Mouse (Mus musculus): ENCODE data around the gene Mansc1. TPM values are rescaled to one million over a fixed set of nuclear protein-coding genes. Genes with fewer than 3 reads are reported as not detected.

The Mansc1 gene
- total and polyA plus RNA-seq, 2 experiments from 2014 or later = 2.2 to 3.8 TPM

DNA sequence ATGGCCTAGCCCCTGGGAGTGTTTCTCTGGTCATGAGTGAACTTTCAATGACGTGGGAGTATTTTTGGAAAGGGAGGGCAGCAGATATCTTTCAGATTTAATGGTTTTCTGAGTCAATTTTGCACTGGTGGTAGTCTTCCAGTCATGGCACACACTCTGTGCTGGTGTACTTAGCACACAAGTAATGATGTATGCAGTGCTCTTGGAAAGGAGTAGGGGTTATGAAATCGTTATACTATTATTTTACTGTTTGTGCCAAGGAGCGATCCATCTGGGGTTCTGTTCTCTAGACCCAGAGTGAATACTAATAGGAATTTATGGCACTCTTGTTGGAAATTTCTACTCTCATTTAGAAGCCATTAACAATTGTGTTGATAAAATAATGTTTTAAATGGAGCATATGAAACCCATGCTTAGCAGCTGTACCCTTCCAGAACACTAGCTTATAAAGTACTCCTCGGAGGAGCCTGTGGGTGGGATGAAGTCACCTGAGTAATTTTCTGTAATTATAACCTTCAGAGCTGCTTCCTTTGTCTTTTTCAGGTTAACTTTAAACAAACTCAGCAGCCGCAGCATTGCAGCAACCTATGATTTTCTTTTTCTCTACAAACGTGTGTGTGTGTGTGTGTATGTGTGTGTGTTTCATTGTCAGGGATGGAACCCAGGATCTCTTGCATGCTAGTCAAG is 37.0 kb upstream of the Mansc1 start:
- 0 out of 2 replicates have a peak, but pooled peaks cover 3% of the 10 kb centered on the region for H3K4me1 ChIP-seq (ENCODE audit: insufficient read depth, low read length)
- no peak for ATAC-seq

DNA sequence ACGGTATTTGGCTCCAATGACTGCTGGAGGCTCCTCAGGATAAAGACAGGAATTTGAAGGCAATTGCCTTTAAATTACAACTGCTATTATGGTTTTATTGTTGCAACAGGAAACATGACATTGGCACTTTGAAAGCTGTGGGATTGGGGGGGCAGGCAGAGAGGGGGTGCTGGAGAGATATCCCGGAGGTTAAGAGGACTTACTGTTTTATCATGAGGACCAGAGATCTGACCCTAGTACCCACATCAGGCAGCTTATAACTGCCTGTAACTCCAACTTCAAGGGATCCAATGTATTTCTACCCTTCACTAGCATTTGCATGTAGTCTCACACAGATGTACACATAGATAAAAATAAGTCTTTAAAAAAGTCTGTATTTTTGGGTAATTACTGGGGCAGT is 36.2 kb upstream of the Mansc1 start:
- H3K27ac ChIP-seq = no peak overlapping the region
- ATAC-seq (no peak), DNase-seq (ENCODE audit: low spot score) (no peak)
- no peaks in the 10 kb centered on the region for H3K27me3 ChIP-seq (ENCODE audit: insufficient read depth, low read length)
- no peak overlapping the region for H3K9ac ChIP-seq (replicated peaks; ENCODE audit: low read length)
- H3K4me2 ChIP-seq (ENCODE audit: low read depth, low read length) = no peak overlapping the region
- 82% methylated on average over 2 of the region's 2 CpGs for WGBS
- no peak for TF ChIP-seq CTCF (IDR thresholded peaks at IDR 0.05; ENCODE audit: low read depth)
- H3K4me3 ChIP-seq (ENCODE audit: low read length) = no peak overlapping the region
- no peaks in the 10 kb centered on the region for H3K36me3 ChIP-seq (ENCODE audit: insufficient read depth, low read length)
- no peaks in the 10 kb centered on the region for H3K9me3 ChIP-seq (ENCODE audit: low read length)
- H3K4me1 ChIP-seq (ENCODE audit: insufficient read depth, low read length) = 0 out of 2 replicates have a peak, but pooled peaks cover 3% of the 10 kb centered on the region

More for the DNA sequence above, 37.0 kb upstream of the Mansc1 start:
- Histone ChIP-seq H3K27me3 (ENCODE audit: insufficient read depth, low read length) (no peaks in the 10 kb centered on the region), H3K4me3 (ENCODE audit: low read length) (no peak overlapping the region), H3K4me2 (ENCODE audit: low read depth, low read length) (no peak overlapping the region), H3K9me3 (ENCODE audit: low read length) (no peaks in the 10 kb centered on the region), H3K36me3 (ENCODE audit: insufficient read depth, low read length) (no peaks in the 10 kb centered on the region), H3K9ac (replicated peaks; ENCODE audit: low read length) (no peak overlapping the region), H3K27ac (no peak overlapping the region)
- TF ChIP-seq CTCF (IDR thresholded peaks at IDR 0.05; ENCODE audit: low read depth) = no peak
- DNase-seq (ENCODE audit: low spot score) = no peak
- WGBS = 70% methylated on average over 6 of the region's 6 CpGs

DNA sequence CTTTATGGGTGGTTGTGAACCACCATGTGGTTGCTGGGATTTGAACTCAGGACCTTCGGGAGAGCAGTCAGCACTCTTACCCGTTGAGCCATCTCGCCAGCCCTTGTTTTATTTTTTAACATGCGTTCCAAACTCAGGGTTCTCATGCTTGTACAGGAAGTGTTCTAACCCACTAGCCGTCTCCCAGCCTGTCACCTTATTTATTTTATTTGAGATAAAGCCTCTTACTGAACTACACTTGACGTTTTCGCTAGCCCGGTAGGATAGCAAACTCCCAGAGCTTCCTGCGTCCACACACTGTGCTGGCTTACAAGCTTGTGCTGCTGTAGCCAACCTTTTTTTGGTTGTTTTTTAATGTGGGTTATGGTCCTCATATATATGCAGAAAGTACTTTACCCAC is 33.5 kb upstream of the Mansc1 start:
- Histone ChIP-seq H3K27ac (no peak overlapping the region), H3K4me1 (ENCODE audit: insufficient read depth, low read length) (no peaks in the 10 kb centered on the region), H3K4me3 (ENCODE audit: low read length) (no peak overlapping the region), H3K9me3 (ENCODE audit: low read length) (no peaks in the 10 kb centered on the region), H3K27me3 (ENCODE audit: insufficient read depth, low read length) (no peaks in the 10 kb centered on the region), H3K9ac (replicated peaks; ENCODE audit: low read length) (no peak overlapping the region), H3K4me2 (ENCODE audit: low read depth, low read length) (no peak overlapping the region), H3K36me3 (ENCODE audit: insufficient read depth, low read length) (no peaks in the 10 kb centered on the region)
- WGBS = 87% methylated on average over 9 of the region's 9 CpGs
- DNase-seq (ENCODE audit: low spot score) (no peak), ATAC-seq (no peak)
- no peak for TF ChIP-seq CTCF (IDR thresholded peaks at IDR 0.05; ENCODE audit: low read depth)

DNA sequence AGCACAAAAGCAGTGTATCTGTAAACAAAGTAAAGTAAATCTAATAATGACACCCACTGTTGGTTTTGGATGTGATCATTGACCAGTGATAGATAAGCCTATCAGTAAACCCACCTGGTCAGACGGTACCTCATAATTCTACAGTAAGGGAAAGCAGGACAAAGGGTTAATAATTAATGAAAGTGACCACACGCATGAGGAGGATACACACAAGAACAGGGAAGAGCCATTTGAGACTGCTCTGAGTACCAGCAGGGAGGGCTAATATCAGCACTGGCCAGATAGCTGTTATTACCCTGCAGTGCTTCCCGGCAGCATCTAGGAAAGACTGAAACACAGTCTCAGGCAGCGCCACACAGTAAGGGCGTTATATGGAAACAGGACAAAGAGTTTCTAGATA is 32.3 kb upstream of the Mansc1 start:
- no peak overlapping the region for H3K27ac ChIP-seq
- no peak overlapping the region for H3K4me3 ChIP-seq (ENCODE audit: low read length)
- no peak overlapping the region for H3K4me2 ChIP-seq (ENCODE audit: low read depth, low read length)
- H3K4me1 ChIP-seq (ENCODE audit: insufficient read depth, low read length) = no peaks in the 10 kb centered on the region
- H3K9ac ChIP-seq (replicated peaks; ENCODE audit: low read length) = no peak overlapping the region
- H3K9me3 ChIP-seq (ENCODE audit: low read length) = no peaks in the 10 kb centered on the region
- H3K27me3 ChIP-seq (ENCODE audit: insufficient read depth, low read length) = no peaks in the 10 kb centered on the region
- DNase-seq (ENCODE audit: low spot score) = no peak
- H3K36me3 ChIP-seq (ENCODE audit: insufficient read depth, low read length) = no peaks in the 10 kb centered on the region
- no peak for TF ChIP-seq CTCF (IDR thresholded peaks at IDR 0.05; ENCODE audit: low read depth)
- ATAC-seq = no peak
- 80% methylated on average over 5 of the region's 5 CpGs for WGBS

DNA sequence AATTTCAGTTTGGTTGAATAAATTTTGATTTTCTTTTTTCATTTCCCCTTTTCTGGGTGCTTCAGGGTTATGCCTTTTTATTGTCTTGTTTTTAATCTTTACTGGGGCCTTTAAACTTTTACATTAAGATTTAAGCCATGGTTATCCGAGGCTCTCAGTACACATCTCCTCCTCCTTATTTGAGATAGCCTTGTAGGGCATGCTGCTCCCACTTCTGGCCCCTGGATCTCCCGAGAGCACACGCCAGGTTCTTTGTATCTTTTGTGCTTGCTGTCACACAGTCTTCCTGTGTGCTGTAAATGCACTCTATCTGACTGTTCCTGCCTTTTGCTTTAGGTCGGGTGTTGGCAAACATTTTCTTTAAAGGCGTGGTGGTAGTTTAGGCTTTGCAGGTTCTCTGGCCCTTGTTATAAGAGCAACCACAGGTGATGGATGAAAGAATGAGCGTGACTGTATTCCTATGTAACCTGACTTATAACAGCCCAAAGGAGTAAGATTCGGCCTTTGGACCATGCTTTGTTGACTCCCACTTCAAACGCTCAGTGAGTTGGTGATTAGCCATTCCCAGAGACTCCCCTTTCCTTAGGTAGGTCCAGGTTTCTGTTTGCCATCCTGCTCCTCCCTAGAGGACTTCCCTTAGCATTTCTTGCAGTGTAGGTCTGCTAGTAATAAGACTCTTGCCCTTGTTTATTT is 28.6 kb upstream of the Mansc1 start:
- Histone ChIP-seq H3K9ac (replicated peaks; ENCODE audit: low read length) (no peak overlapping the region), H3K27me3 (ENCODE audit: insufficient read depth, low read length) (no peaks in the 10 kb centered on the region), H3K4me2 (ENCODE audit: low read depth, low read length) (no peak overlapping the region), H3K9me3 (ENCODE audit: low read length) (no peaks in the 10 kb centered on the region), H3K4me1 (ENCODE audit: insufficient read depth, low read length) (no peaks in the 10 kb centered on the region), H3K27ac (no peak overlapping the region), H3K4me3 (ENCODE audit: low read length) (no peak overlapping the region), H3K36me3 (ENCODE audit: insufficient read depth, low read length) (no peaks in the 10 kb centered on the region)
- TF ChIP-seq CTCF (IDR thresholded peaks at IDR 0.05; ENCODE audit: low read depth) = no peak
- no peak for DNase-seq (ENCODE audit: low spot score)
- no peak for ATAC-seq
- 81% methylated on average over 8 of the region's 8 CpGs for WGBS

DNA sequence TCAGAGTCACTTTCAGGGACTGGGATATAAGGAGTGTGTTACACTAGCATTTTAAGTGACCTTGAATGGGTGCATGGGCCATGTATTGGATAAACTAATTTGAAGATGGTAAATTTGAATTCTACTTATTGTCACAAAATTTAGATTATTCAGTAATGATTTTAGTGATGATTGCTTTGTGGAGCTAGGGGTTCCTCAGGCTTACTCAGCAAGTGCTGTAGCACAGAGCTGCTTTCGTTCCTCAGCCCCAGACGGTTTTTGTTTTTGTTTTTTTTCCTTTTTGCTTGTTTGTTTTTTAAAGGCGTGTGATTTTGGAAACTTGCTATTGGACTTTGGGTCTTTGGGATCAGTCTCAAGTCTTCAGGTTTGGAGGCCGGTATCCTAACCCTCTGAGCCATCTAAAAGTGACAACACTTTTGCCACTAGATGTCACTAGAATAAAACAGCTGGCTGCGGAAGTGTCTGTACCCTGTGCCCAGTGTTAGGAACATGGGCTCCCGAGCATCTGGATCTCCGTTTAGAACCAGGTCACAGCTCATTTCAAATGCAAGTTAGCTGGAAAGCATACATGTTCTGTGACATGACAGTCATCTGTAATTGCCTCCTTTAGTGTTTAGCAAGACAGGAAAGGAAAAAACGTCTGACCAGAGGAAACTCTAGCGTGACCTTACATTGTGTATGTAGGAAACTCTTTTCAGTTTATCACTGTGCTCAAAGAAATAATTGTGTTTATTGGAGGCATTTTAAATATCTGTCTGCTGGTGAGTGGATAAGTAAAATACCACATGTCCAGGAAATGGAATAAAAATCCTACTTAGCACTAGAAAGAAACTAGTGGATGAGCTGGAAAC is 27.0 kb upstream of the Mansc1 start:
- Histone ChIP-seq H3K4me2 (ENCODE audit: low read depth, low read length) (no peak overlapping the region), H3K36me3 (ENCODE audit: insufficient read depth, low read length) (no peaks in the 10 kb centered on the region), H3K27ac (no peak overlapping the region), H3K4me1 (ENCODE audit: insufficient read depth, low read length) (no peaks in the 10 kb centered on the region), H3K27me3 (ENCODE audit: insufficient read depth, low read length) (no peaks in the 10 kb centered on the region), H3K4me3 (ENCODE audit: low read length) (no peak overlapping the region), H3K9ac (replicated peaks; ENCODE audit: low read length) (no peak overlapping the region), H3K9me3 (ENCODE audit: low read length) (no peaks in the 10 kb centered on the region)
- peak; percentile 93 for ATAC-seq
- peak; percentile 78 for DNase-seq (ENCODE audit: low spot score)
- WGBS = 18% methylated on average over 9 of the region's 9 CpGs
- TF ChIP-seq CTCF (IDR thresholded peaks at IDR 0.05; ENCODE audit: low read depth) = peak; percentile 85

Measured in hindbrain, postnatal 0 days (tissue).